Mouse (Mus musculus) hindbrain, embryonic 12.5 days (tissue): ENCODE measurements around the gene Pptc7. TPM values are rescaled to one million over a fixed set of nuclear protein-coding genes. Genes with fewer than 3 reads are reported as not detected.

ENCODE experiments used
- ATAC-seq: fragments of 200-750 bp; cut with Nextera tagmentation; 2 replicates; pipeline ENCODE4 v1.8.0; 2017; ENCODE audit warnings: moderate TSS enrichment; ENCODE audit not compliant: low FRiP score
- H3K27ac ChIP-seq: fragments of 300-500 bp; sonication (generic); 2 replicates; pipeline ENCODE4 v1.5.1; 2016; ENCODE audit warnings: mild to moderate bottlenecking
- H3K27me3 ChIP-seq: fragments of 300-500 bp; sonication (generic); 2 replicates; pipeline ENCODE4 v1.6.1; 2016; ENCODE audit warnings: mild to moderate bottlenecking
- H3K36me3 ChIP-seq: fragments of 300-500 bp; sonication (generic); 2 replicates; pipeline ENCODE4 v1.6.1; 2016; ENCODE audit warnings: mild to moderate bottlenecking
- H3K4me1 ChIP-seq: fragments of 300-500 bp; sonication (generic); 2 replicates; pipeline ENCODE4 v1.6.1; 2016
- H3K4me2 ChIP-seq: fragments of 300-500 bp; sonication (generic); replicated peaks from 2 replicates; pipeline ENCODE4 v1.6.1; 2016; ENCODE audit warnings: mild to moderate bottlenecking
- H3K4me3 ChIP-seq: fragments of 300-500 bp; sonication (generic); 2 replicates; pipeline ENCODE4 v1.5.1; 2016; ENCODE audit warnings: mild to moderate bottlenecking
- H3K9ac ChIP-seq: fragments of 300-500 bp; sonication (generic); 2 replicates; pipeline ENCODE4 v1.6.1; 2016; ENCODE audit warnings: mild to moderate bottlenecking, moderate library complexity
- H3K9me3 ChIP-seq: fragments of 300-500 bp; sonication (generic); replicated peaks from 2 replicates; pipeline ENCODE4 v1.6.1; 2016; ENCODE audit warnings: mild to moderate bottlenecking
- WGBS: fragments of 180-500 bp; shearing (Covaris S2); methylation state at CpG from one replicate; pipeline ENCODE4 v1.1.7; 2016; 5-methylcytosine and 5-hydroxymethylcytosine counted together
- polyA plus RNA-seq: library from polyadenylated mRNA; unstranded; fragments of >200 nt; fragmentation: Nextera tagmentation; extraction: Ambion mirVana; gene quantifications from 2 replicates; pipeline ENCODE4 v1.2.1, GENCODE M21; 2016

Gene Pptc7
- polyA plus RNA-seq, 1 experiment from 2014 or later: 11.1 TPM

GRCm38 (mm10) chr5:122323523-122323922 lies 39.4 kb downstream of the Pptc7 start:
- Histone ChIP-seq H3K4me1 (no peaks in the 10 kb centered on the region; the same call in 1 of the 2 replicates), H3K9ac (no peak overlapping the region), H3K9me3 (no peaks in the 10 kb centered on the region), H3K27ac (no peak overlapping the region), H3K36me3 (peaks cover 39% of the 10 kb centered on the region), H3K4me2 (no peak overlapping the region), H3K27me3 (no peaks in the 10 kb centered on the region), H3K4me3 (no peak overlapping the region)
- WGBS: 69% methylated on average over 8 of the region's 8 CpGs
- no peak for ATAC-seq

GRCm38 (mm10) chr5:122324608-122325431 lies 40.7 kb downstream of the Pptc7 start:
- WGBS: 89% methylated on average over 23 of the region's 23 CpGs

GRCm38 (mm10) chr5:122325477-122325876 lies 41.3 kb downstream of the Pptc7 start:
- WGBS: 82% methylated on average over 8 of the region's 8 CpGs
- Histone ChIP-seq H3K27me3 (no peaks in the 10 kb centered on the region), H3K4me2 (no peak overlapping the region), H3K9me3 (no peaks in the 10 kb centered on the region), H3K9ac (no peak overlapping the region), H3K27ac (no peak overlapping the region), H3K36me3 (peaks cover 34% of the 10 kb centered on the region), H3K4me3 (no peak overlapping the region), H3K4me1 (no peaks in the 10 kb centered on the region)
- no peak for ATAC-seq

More at GRCm38 (mm10) chr5:122324608-122325431, 40.7 kb downstream of the Pptc7 start:
- ATAC-seq: no peak
- no peaks in the 10 kb centered on the region; the same call in 1 of the 2 replicates for H3K4me1 ChIP-seq
- H3K27ac ChIP-seq: no peak overlapping the region
- H3K36me3 ChIP-seq: peaks cover 41% of the 10 kb centered on the region
- H3K9ac ChIP-seq: no peak overlapping the region
- no peak overlapping the region for H3K4me3 ChIP-seq
- H3K9me3 ChIP-seq: no peaks in the 10 kb centered on the region
- H3K4me2 ChIP-seq: no peak overlapping the region
- no peaks in the 10 kb centered on the region for H3K27me3 ChIP-seq

GRCm38 (mm10) chr5:122327283-122327682 lies 43.1 kb downstream of the Pptc7 start:
- H3K9me3 ChIP-seq: no peaks in the 10 kb centered on the region
- no peaks in the 10 kb centered on the region for H3K4me1 ChIP-seq
- H3K9ac ChIP-seq: no peak overlapping the region
- ATAC-seq: no peak
- H3K27me3 ChIP-seq: no peaks in the 10 kb centered on the region
- H3K4me2 ChIP-seq: no peak overlapping the region
- WGBS: 95% methylated on average over 3 of the region's 3 CpGs
- no peak overlapping the region for H3K27ac ChIP-seq
- H3K36me3 ChIP-seq: peaks cover 24% of the 10 kb centered on the region
- H3K4me3 ChIP-seq: no peak overlapping the region

- peaks cover 14% of the 10 kb centered on the region for H3K36me3 ChIP-seq
- H3K9ac ChIP-seq: no peak overlapping the region
- H3K4me2 ChIP-seq: no peak overlapping the region
- H3K27ac ChIP-seq: no peak overlapping the region
- no peak overlapping the region for H3K4me3 ChIP-seq
- H3K4me1 ChIP-seq: no peaks in the 10 kb centered on the region
- no peaks in the 10 kb centered on the region for H3K27me3 ChIP-seq
- WGBS: 90% methylated on average over 4 of the region's 4 CpGs
- no peaks in the 10 kb centered on the region for H3K9me3 ChIP-seq
- no peak for ATAC-seq
These were observed 46.1 kb downstream of the Pptc7 start for GRCm38 (mm10) chr5:122330269-122330668.

- H3K4me1 ChIP-seq: no peaks in the 10 kb centered on the region
- H3K27ac ChIP-seq: no peak overlapping the region
- 78% methylated on average over 3 of the region's 3 CpGs for WGBS
- no peak overlapping the region for H3K4me2 ChIP-seq
- H3K9me3 ChIP-seq: no peaks in the 10 kb centered on the region
- no peak for ATAC-seq
- no peaks in the 10 kb centered on the region for H3K27me3 ChIP-seq
- H3K4me3 ChIP-seq: no peak overlapping the region
- H3K36me3 ChIP-seq: no peaks in the 10 kb centered on the region
- H3K9ac ChIP-seq: no peak overlapping the region
These were observed 50.5 kb downstream of the Pptc7 start for GRCm38 (mm10) chr5:122334682-122335081.

GRCm38 (mm10) chr5:122336554-122337294 lies 52.6 kb downstream of the Pptc7 start:
- Histone ChIP-seq H3K27ac (no peak overlapping the region), H3K27me3 (no peaks in the 10 kb centered on the region), H3K4me1 (no peaks in the 10 kb centered on the region), H3K4me2 (no peak overlapping the region), H3K9ac (no peak overlapping the region), H3K9me3 (no peaks in the 10 kb centered on the region), H3K36me3 (no peaks in the 10 kb centered on the region), H3K4me3 (no peak overlapping the region)
- WGBS: 92% methylated on average over 7 of the region's 7 CpGs
- ATAC-seq: no peak

- H3K36me3 ChIP-seq: no peaks in the 10 kb centered on the region
- H3K4me3 ChIP-seq: no peak overlapping the region
- no peaks in the 10 kb centered on the region for H3K9me3 ChIP-seq
- H3K4me2 ChIP-seq: no peak overlapping the region
- WGBS: 73% methylated on average over 1 of the region's 1 CpGs
- no peaks in the 10 kb centered on the region for H3K4me1 ChIP-seq
- H3K27me3 ChIP-seq: no peaks in the 10 kb centered on the region
- ATAC-seq: no peak
- H3K9ac ChIP-seq: no peak overlapping the region
- no peak overlapping the region for H3K27ac ChIP-seq
These were observed 58.7 kb downstream of the Pptc7 start for GRCm38 (mm10) chr5:122342874-122343273.

GRCm38 (mm10) chr5:122343768-122344167 lies 59.6 kb downstream of the Pptc7 start:
- Histone ChIP-seq H3K27ac (no peak overlapping the region), H3K4me3 (no peak overlapping the region), H3K4me1 (no peaks in the 10 kb centered on the region), H3K36me3 (no peaks in the 10 kb centered on the region), H3K27me3 (no peaks in the 10 kb centered on the region), H3K4me2 (no peak overlapping the region), H3K9me3 (no peaks in the 10 kb centered on the region), H3K9ac (no peak overlapping the region)
- WGBS: 57% methylated on average over 7 of the region's 7 CpGs
- ATAC-seq: no peak

GRCm38 (mm10) chr5:122344260-122344659 lies 60.1 kb downstream of the Pptc7 start:
- Histone ChIP-seq H3K27me3 (no peaks in the 10 kb centered on the region), H3K27ac (no peak overlapping the region), H3K4me3 (no peak overlapping the region), H3K4me1 (no peaks in the 10 kb centered on the region), H3K9me3 (no peaks in the 10 kb centered on the region), H3K9ac (no peak overlapping the region), H3K36me3 (no peaks in the 10 kb centered on the region), H3K4me2 (no peak overlapping the region)
- 12% methylated on average over 5 of the region's 5 CpGs for whole genome bisulfite sequencing
- no peak for ATAC-seq

GRCm38 (mm10) chr5:122345777-122346176 lies 61.6 kb downstream of the Pptc7 start:
- ATAC-seq: no peak
- WGBS: 85% methylated on average over 4 of the region's 4 CpGs
- Histone ChIP-seq H3K36me3 (no peaks in the 10 kb centered on the region), H3K27me3 (no peaks in the 10 kb centered on the region; the same call in 1 of the 2 replicates), H3K9ac (no peak overlapping the region), H3K4me1 (no peaks in the 10 kb centered on the region), H3K4me2 (no peak overlapping the region), H3K4me3 (no peak overlapping the region), H3K9me3 (no peaks in the 10 kb centered on the region), H3K27ac (no peak overlapping the region)

- Histone ChIP-seq H3K4me3 (peak within 1 kb of the TSS; percentile 97), H3K9me3 (no peaks in the 10 kb centered on the region), H3K4me2 (peak within 1 kb of the TSS; percentile 77), H3K36me3 (0 out of 2 replicates have a peak, but pooled peaks cover 4% of the 10 kb centered on the region), H3K27me3 (no peaks in the 10 kb centered on the region; the same call in 1 of the 2 replicates), H3K4me1 (peaks cover 3% of the 10 kb centered on the region), H3K9ac (peak within 1 kb of the TSS; percentile 93), H3K27ac (peak within 1 kb of the TSS; percentile 86)
- ATAC-seq: peak; percentile 92
- 2% methylated on average over 51 of the region's 51 CpGs for WGBS
These were observed 69.8 kb downstream of the Pptc7 start, which contains the start of the genes Rad9b and Vps29 for GRCm38 (mm10) chr5:122353807-122354491. Gene Rad9b (minus strand): TSS chr5:122354233. Gene Vps29 (plus strand): TSS chr5:122354369.
